Mouse (Mus musculus) testis, postnatal 10 days (tissue): Measurements from ENCODE around the gene Pbx3.

Source experiments
- DNase-seq: peaks from one replicate; pipeline ENCODE4 v3.0.0; 2021; ENCODE audit warnings: low spot score

Gene Pbx3

GRCm38 (mm10) chr2:34139470-34140158 lies 233.3 kb downstream of the Pbx3 start:
- no peak for DNase-seq

- DNase-seq: no peak
These were observed 237.6 kb downstream of the Pbx3 start for GRCm38 (mm10) chr2:34135316-34135715.

GRCm38 (mm10) chr2:34132751-34133150 lies 240.2 kb downstream of the Pbx3 start:
- no peak for DNase-seq

GRCm38 (mm10) chr2:34129674-34130267 lies 243.2 kb downstream of the Pbx3 start:
- no peak for DNase-seq

GRCm38 (mm10) chr2:34127871-34128270 lies 245.1 kb downstream of the Pbx3 start:
- DNase-seq: no peak

- no peak for DNase-seq
These were observed 249.0 kb downstream of the Pbx3 start for GRCm38 (mm10) chr2:34123896-34124295.
